Mouse (Mus musculus): ENCODE data around the gene Nme4. TPM values are rescaled to one million over a fixed set of nuclear protein-coding genes. Genes with fewer than 3 reads are reported as not detected.

Gene Nme4
- total RNA-seq, 1 experiment from 2014 or later, result 70.3 TPM

GRCm38 (mm10) chr17:26080867-26081266 is 14.5 kb downstream of the Nme4 start:
- no peak for ATAC-seq (replicated peaks in 1 of 2; ENCODE audit: insufficient read depth in 1 of 2, low FRiP score in 2 of 2, low TSS enrichment in 1 of 2, low read depth in 1 of 2, poor library complexity in 2 of 2, severe bottlenecking in 2 of 2)

DNA sequence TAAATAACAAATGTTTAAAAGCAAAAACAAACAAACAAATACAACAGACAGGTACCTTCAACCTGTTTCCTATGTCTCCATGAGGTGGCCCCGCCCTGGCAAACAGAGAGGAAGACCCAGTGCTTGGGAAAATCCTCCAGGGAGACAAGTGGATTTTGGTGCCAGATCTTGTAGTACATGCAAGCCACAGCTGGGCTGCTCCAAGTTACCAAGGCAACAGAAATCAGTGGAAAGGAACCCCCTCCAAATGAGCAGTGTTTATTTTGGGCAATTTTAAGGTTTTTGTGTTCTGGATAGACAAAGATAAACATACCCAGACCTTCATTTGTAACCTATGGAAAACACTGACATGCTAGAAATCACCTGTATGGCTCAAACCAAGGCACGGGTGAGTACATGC is 16.6 kb downstream of the Nme4 start:
- no peak for ATAC-seq (replicated peaks in 1 of 2; ENCODE audit: insufficient read depth in 1 of 2, low FRiP score in 2 of 2, low TSS enrichment in 1 of 2, low read depth in 1 of 2, poor library complexity in 2 of 2, severe bottlenecking in 2 of 2)

DNA sequence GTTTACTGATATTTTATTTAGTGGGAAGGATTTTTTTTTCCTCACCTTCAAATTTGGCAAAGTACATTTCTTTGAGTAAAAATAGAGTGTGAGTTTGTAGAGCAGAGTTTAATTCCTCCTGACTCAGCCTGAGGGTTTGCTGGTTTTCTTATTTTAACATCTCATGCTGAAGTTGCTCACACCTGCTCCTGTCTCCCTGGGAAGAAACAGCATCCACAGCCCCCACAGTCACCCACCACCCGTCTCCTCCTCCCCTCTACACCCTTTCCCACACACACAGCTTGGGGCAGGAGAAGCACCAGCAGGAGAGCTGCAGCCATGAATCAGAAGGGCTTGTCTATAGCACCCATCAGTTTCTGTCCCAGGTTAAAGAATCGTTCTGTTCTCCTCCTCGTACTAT is 20.2 kb downstream of the Nme4 start:
- ATAC-seq (replicated peaks in 1 of 2; ENCODE audit: insufficient read depth in 1 of 2, low FRiP score in 2 of 2, low TSS enrichment in 1 of 2, low read depth in 1 of 2, poor library complexity in 2 of 2, severe bottlenecking in 2 of 2), result no peak

DNA sequence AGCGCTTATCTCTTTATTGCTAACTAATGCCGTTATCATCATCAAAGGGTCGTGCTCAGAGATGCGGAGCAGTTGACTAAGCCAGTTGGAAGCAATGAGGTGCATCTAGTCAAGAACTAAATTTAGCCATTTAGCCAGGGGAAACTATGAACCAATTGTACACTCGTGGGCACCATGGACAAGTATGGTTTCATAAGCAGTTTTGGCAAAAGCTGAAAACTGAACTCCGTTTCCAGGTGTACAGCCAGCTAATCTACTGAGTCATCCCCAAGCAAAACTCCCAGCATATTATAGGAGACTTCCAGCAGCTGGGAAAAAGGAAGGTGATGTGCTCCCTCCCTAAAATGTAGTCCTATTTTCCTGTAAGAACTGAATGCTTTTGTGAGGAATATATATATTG is 25.3 kb downstream of the Nme4 start:
- ATAC-seq (replicated peaks in 1 of 2; ENCODE audit: insufficient read depth in 1 of 2, low FRiP score in 2 of 2, low TSS enrichment in 1 of 2, low read depth in 1 of 2, poor library complexity in 2 of 2, severe bottlenecking in 2 of 2), result no peak

DNA sequence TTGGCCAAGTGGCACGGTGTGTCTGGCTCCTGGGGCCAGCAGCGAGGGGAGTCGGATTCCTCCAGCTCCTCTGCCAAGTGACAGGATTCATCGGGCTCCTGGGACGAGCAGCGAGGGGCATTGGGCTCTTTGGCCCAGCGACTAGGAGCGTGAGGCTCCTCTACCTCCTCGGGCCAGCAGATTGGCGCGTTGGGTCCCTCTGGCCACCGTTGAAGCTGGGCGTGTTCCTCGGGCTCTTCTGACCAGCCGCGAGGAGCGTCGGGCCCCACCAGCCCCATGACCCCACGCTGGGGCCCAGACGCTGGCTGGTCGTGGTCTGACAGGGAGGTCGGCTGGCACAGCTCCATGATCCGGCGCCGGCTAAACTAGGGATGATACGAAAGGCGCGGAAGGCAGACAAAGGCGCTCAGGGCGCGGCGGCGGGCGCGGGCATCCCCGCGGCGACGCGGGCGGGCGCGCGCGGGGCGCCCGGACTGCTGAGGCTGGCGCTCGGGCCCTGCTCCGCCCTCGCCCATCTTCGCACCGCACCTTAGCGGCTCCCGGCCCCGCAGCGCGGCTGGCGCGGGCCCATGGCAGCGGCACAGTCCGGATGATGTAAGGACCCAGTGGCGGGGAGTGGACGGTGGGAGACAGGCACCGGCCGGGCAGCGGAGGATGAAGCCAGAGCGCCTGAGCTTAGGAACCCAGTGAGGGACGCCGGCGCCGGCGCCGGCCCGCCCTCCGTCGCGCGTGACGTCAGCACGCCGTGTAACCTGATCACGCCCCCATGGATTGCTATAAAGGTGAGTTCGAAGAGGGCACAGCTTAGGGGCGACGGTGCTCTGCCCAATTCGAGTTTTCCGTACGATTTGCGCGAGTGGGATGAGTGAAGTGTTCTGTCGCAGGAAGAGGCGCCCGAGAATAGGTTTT is 26.3 kb downstream of the Nme4 start, which contains the start of gene Rab11fip3:
Rab11fip3 (minus strand) TSS at position 725 of the 909 bp plus-strand sequence.
- ATAC-seq (replicated peaks in 1 of 2; ENCODE audit: insufficient read depth in 1 of 2, low FRiP score in 2 of 2, low TSS enrichment in 1 of 2, low read depth in 1 of 2, poor library complexity in 2 of 2, severe bottlenecking in 2 of 2), result peak; percentile 60 to 82

DNA sequence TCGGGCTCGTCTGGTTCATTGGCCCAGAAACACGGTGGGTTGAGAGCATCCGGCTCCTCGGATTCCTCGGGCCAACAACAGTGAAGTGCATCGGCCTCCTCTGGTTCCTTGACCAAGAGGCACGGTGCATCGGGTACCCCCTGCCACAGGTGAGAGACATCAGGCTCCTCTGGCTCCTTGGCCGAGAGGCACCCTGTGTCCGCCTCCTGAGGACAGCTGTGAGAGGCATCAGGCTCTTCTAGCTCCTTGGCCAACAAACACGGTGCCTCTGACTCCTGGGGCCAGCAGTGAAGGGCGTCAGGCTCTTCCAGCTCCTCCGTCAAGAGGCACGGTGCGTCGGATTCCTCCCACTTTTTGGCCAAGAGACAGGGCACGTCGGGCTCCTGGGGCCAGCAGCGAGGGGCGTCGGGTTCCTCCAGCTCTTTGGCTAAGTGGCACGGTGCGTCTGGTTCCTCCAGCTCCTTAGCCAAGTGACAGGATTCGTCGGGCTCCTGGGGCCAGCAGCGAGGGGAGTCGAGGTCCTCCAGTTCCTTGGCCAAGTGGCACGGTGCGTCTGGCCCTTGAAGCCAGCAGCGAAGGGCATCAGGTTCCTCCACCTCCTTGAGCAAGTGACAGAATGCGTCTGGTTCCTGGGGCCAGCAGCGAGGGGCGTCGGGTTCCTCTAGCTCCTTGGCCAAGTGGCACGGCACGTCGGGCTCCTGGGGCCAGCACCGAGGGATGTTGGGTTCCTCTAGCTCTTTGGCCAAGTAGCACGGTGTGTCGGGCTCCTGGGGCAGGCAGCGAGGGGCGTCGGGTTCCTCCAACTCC is 27.2 kb downstream of the Nme4 start:
- 0 out of 4 replicates have a peak, but pooled peaks of 1 of the 2 experiments have one; percentile 22 for ATAC-seq (replicated peaks in 1 of 2; ENCODE audit: insufficient read depth in 1 of 2, low FRiP score in 2 of 2, low TSS enrichment in 1 of 2, low read depth in 1 of 2, poor library complexity in 2 of 2, severe bottlenecking in 2 of 2)

- ATAC-seq (replicated peaks in 1 of 2; ENCODE audit: insufficient read depth in 1 of 2, low FRiP score in 2 of 2, low TSS enrichment in 1 of 2, low read depth in 1 of 2, poor library complexity in 2 of 2, severe bottlenecking in 2 of 2), result no peak
Observed at GRCm38 (mm10) chr17:26066488-26067020, 28.8 kb downstream of the Nme4 start.

DNA sequence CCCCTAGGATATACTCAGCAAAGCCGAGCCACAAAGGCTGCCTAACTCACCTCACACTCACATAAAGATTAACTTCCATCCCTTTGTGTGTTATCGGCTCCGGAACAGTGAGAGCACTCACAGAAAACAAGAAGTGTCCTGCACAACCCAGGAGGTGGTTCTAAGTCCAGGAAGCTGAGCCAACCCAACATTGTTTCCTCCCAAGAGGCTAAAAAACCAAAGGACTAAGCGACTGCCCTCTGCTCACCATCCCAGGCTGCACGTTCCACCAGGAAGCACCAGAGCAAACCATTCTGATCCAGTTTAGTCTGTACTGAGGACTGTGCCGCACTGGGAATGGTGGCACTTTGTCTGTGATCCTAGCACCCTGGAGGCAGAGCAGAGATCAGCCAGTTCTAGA is 30.5 kb downstream of the Nme4 start:
- no peak for ATAC-seq (replicated peaks in 1 of 2; ENCODE audit: insufficient read depth in 1 of 2, low FRiP score in 2 of 2, low TSS enrichment in 1 of 2, low read depth in 1 of 2, poor library complexity in 2 of 2, severe bottlenecking in 2 of 2)

GRCm38 (mm10) chr17:26057787-26058567 is 37.4 kb downstream of the Nme4 start:
- no peak for ATAC-seq (replicated peaks in 1 of 2; ENCODE audit: insufficient read depth in 1 of 2, low FRiP score in 2 of 2, low TSS enrichment in 1 of 2, low read depth in 1 of 2, poor library complexity in 2 of 2, severe bottlenecking in 2 of 2)

GRCm38 (mm10) chr17:26057278-26057677 is 38.1 kb downstream of the Nme4 start:
- no peak for ATAC-seq (replicated peaks in 1 of 2; ENCODE audit: insufficient read depth in 1 of 2, low FRiP score in 2 of 2, low TSS enrichment in 1 of 2, low read depth in 1 of 2, poor library complexity in 2 of 2, severe bottlenecking in 2 of 2)

- ATAC-seq (replicated peaks in 1 of 2; ENCODE audit: insufficient read depth in 1 of 2, low FRiP score in 2 of 2, low TSS enrichment in 1 of 2, low read depth in 1 of 2, poor library complexity in 2 of 2, severe bottlenecking in 2 of 2), result no peak
Observed at GRCm38 (mm10) chr17:26055164-26055563, 40.2 kb downstream of the Nme4 start.

GRCm38 (mm10) chr17:26054133-26054845 is 41.1 kb downstream of the Nme4 start:
- ATAC-seq (replicated peaks in 1 of 2; ENCODE audit: insufficient read depth in 1 of 2, low FRiP score in 2 of 2, low TSS enrichment in 1 of 2, low read depth in 1 of 2, poor library complexity in 2 of 2, severe bottlenecking in 2 of 2), result no peak

DNA sequence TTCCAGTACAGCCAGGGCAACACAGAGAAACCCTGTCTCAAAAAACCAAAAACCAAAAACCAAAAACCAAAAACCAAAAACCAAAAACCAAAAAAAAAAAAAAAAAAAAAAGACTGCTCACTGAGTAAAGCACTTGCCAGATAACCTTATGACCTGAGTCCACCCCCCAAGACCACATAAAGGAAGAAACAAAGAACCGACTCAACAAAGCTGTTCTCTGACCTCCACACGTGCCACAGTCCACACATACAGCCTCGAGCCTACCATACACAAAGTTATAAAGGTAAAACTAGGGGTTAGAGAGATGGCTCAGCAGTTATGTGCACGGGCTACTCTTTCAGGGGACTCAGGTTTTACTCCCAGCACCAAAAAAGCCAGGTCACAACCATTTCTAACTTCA is 42.7 kb downstream of the Nme4 start:
- ATAC-seq (replicated peaks in 1 of 2; ENCODE audit: insufficient read depth in 1 of 2, low FRiP score in 2 of 2, low TSS enrichment in 1 of 2, low read depth in 1 of 2, poor library complexity in 2 of 2, severe bottlenecking in 2 of 2), result no peak

GRCm38 (mm10) chr17:26052074-26052473 is 43.3 kb downstream of the Nme4 start:
- ATAC-seq (replicated peaks in 1 of 2; ENCODE audit: insufficient read depth in 1 of 2, low FRiP score in 2 of 2, low TSS enrichment in 1 of 2, low read depth in 1 of 2, poor library complexity in 2 of 2, severe bottlenecking in 2 of 2), result no peak

GRCm38 (mm10) chr17:26048118-26048517 is 47.3 kb downstream of the Nme4 start:
- no peak for ATAC-seq (replicated peaks in 1 of 2; ENCODE audit: insufficient read depth in 1 of 2, low FRiP score in 2 of 2, low TSS enrichment in 1 of 2, low read depth in 1 of 2, poor library complexity in 2 of 2, severe bottlenecking in 2 of 2)

DNA sequence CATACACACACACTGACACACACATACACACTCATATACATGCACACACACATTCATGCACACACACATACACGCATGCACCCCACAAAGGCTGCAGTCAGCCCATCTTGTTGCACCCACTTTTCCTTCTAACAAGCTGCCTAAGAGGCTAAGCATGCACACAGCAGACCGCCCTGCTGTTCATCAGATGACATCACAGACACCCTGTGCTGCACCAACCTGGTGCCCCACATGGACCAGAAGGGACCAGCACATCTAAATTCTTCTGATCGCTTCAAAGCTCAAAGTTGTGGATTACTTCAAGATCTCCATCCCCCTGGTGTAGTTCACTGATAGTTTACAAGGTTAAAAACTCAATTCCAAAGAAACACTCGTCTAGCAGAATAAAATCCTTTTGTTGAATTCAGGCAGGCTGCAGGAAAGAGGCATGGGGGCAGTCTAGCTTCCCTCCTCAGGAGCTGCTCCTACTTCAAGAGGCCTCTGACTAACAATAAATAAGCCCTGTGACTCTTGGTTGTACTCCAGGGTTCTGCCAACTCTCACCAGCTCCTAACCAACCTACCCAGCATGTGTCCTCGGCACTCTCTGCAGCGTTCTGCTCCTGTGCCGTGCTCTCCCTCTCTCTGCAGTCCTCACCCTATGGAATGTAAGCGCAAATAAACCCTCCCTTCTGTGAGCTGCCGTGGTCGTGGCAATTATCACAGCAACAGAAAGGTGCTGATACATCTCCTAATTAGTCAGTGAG is 49.0 kb downstream of the Nme4 start:
- no peak for ATAC-seq (replicated peaks in 1 of 2; ENCODE audit: insufficient read depth in 1 of 2, low FRiP score in 2 of 2, low TSS enrichment in 1 of 2, low read depth in 1 of 2, poor library complexity in 2 of 2, severe bottlenecking in 2 of 2)
